Mouse (Mus musculus) bone marrow, adult 2 months (tissue): ENCODE results near the gene Capn5.

Experiments
- CTCF ChIP-seq: fragments of 200-500 bp; IDR thresholded peaks from 2 replicates; pipeline ENCODE4 v1.5.1; 2011; ENCODE audit warnings: low read length, control low read depth; ENCODE audit not compliant: control insufficient read depth, insufficient read depth
- POLR2A ChIP-seq: fragments of 200-500 bp; IDR thresholded peaks from 2 replicates; pipeline ENCODE4 v1.6.1; 2011; ENCODE audit warnings: low read depth, mild to moderate bottlenecking, control low read depth, low read length, borderline replicate concordance; ENCODE audit not compliant: control insufficient read depth

DNA sequence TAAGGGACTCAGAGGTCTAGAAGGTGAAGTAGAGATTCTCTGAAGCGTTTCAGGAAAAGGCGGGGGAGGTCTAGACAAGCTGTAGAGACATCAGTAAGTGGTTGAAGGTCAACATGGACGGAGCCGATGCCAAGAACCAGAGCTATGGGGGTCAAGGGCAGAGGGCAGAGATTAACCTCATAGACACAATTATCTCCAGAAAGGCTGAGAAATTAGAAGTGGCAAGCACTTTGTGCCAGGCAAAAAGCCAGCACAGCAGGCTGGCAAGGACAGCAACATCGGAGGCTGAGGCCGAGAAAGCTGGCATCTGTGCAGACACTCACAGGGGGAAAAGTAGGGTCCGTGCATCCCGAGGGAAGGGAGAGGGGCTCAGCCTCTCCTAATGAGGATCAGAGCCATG lies 30.3 kb downstream of the Capn5 start:
- TF ChIP-seq CTCF: no peak
- TF ChIP-seq POLR2A: no peak
